In the genomic region with DNA sequence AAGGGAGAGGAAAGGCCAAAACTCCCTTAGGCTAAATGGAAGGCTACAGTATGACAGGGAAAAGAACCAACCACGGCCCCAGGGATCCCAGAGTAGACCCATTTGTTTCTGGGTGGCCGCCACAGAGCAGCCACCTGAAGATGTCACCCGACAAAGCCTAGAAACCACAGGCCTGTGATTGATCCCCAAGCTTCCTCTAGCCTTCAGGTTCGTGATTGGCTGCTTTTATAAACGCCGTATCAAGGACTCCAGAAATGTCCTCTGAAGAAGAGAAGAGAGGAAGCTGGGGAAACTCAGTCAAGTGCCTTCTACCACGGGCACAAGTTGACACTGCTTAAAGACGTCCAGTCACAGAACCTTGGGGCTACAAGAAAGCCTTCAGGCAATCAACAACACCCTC, we compare ENCODE assay signal across 18 mouse cellular contexts. TPM values are rescaled to one million over a fixed set of nuclear protein-coding genes. Genes with fewer than 3 reads are reported as not detected.
DNase-seq lines count a peak whose midpoint lies in the region; ATAC-seq lines count a peak whose summit lies in the region.
"Had no signal": no experiment of that assay in that cellular context is flagged by ENCODE, and none has a peak within 500 bp of the region (broad histone marks: within the 10 kb centered on the region; RNA-seq: fewer than 3 reads in every experiment).

No protein-coding gene starts in this region.

- peak; percentile 20 for DNase-seq in CD4-positive, CD25-positive, alpha-beta regulatory T cell, adult 2 months (ENCODE audit: low read depth, low spot score)
- peak; percentile 9 to 35 for DNase-seq in CD8-positive naive resting alpha-beta T cell, adult 2 months (ENCODE audit: low read depth in 2 of 2, low spot score in 2 of 2)
- peak; percentile 75 for DNase-seq in naive thymus-derived CD4-positive, alpha-beta T cell, adult 2 months (ENCODE audit: low read depth)
- DNase-seq in thymus, postnatal 25 days: peak; percentile 39
- DNase-seq in left cerebral cortex, postnatal 25 days (ENCODE audit: low spot score in 2 of 2): no peak
- no peak for DNase-seq in cerebellum, adult 9-11 months
- DNase-seq: adrenal gland, postnatal 10 days; cerebellum, adult 11 months; cerebellum, adult 9-10 months; cerebellum, postnatal 36 days; forebrain, postnatal 0 days; gastrocnemius, postnatal 36 days; heart, adult 11 months; heart, postnatal 36 days had no signal

- no peak for ATAC-seq in CD4-positive, CD25-positive, alpha-beta regulatory T cell, adult 4 months
- ATAC-seq in monocyte, adult 5-6 weeks (replicated peaks; ENCODE audit: insufficient number of reproducible peaks, low FRiP score, low TSS enrichment, poor library complexity, severe bottlenecking): no peak
- ATAC-seq: forebrain, embryonic 13.5 days; forebrain, postnatal 0 days; Patski had no signal

- intact Hi-C loops in left cerebral cortex, postnatal 25 days (cut with DNase I): no loop called here

RNA-seq across cellular contexts. Expression of a gene that starts 20.7 kb away (rescaled TPM):
- 10 to 100 TPM in 1 of 2 experiments, 1 to 10 TPM in 1; 5.0 to 14.4 TPM for polyA plus RNA-seq in CD4-positive, CD25-positive, alpha-beta regulatory T cell, adult 4 months (2017; shearing (Covaris generic))
- total RNA-seq in left cerebral cortex, postnatal 25 days (2021): 10 to 100 TPM; 10.5 to 10.9 TPM
- 10.6 to 16.4 TPM (median 13.0 TPM) in 3 replicates for total RNA-seq in monocyte, adult 5-6 weeks (2017)

RNA-seq across cellular contexts. Expression of a gene that starts 30.6 kb away (rescaled TPM):
- polyA plus RNA-seq in CD4-positive, CD25-positive, alpha-beta regulatory T cell, adult 4 months (2017; shearing (Covaris generic)): 10 to 100 TPM; 11.3 to 15.6 TPM
- 10 to 100 TPM; 94.6 to 96.2 TPM for total RNA-seq in left cerebral cortex, postnatal 25 days (2021)
- 0.29 to 1.1 TPM (median 0.43 TPM) in 3 replicates for total RNA-seq in monocyte, adult 5-6 weeks (2017)

Comparison
In these comparisons a context has a peak if more than half of its experiments do, and no peak if none do; other contexts are left out.
1. DNase-seq: peak in CD4-positive, CD25-positive, alpha-beta regulatory T cell, adult 2 months (single experiment), CD8-positive naive resting alpha-beta T cell, adult 2 months (2 of 2), naive thymus-derived CD4-positive, alpha-beta T cell, adult 2 months (single experiment) and thymus, postnatal 25 days (single experiment); none in left cerebral cortex, postnatal 25 days (0 of 2) and cerebellum, adult 9-11 months (single experiment).
2. RNA of a gene that starts 30.6 kb away (total RNA-seq): 94.6 to 96.2 TPM in left cerebral cortex, postnatal 25 days; 0.29 to 1.1 TPM in monocyte, adult 5-6 weeks; every median in the first group is over 10 times any median in the second.